In genomic region chr3:93593512-93593911, GRCm38 (mm10) we compare ENCODE assay signal across 1 mouse cellular context.
TF ChIP-seq lines count a peak whose summit lies in the region.

No protein-coding gene starts in this region.

TF ChIP-seq in CH12.LX, 34 proteins besides CTCF, POLR2A, EP300 and RAD21 (continued from another document):
- peak; percentile 96 for TF ChIP-seq SMC3 (IDR thresholded peaks at IDR 0.05; ENCODE audit: low read depth, low read length)
- TF ChIP-seq UBTF (IDR thresholded peaks at IDR 0.05; ENCODE audit: low read depth, low read length), result no peak
- peak; percentile 34; the same call in 1 of the 2 replicates for TF ChIP-seq CHD2 (IDR thresholded peaks at IDR 0.05; ENCODE audit: low read length)
- TF ChIP-seq IRF4 (IDR thresholded peaks at IDR 0.05; ENCODE audit: low read depth, low read length), result peak; percentile 66; the same call in 1 of the 2 replicates
- TF ChIP-seq ZC3H11A (IDR thresholded peaks at IDR 0.05; ENCODE audit: low read depth, low read length), result peak; percentile 85
- peak; percentile 46; the same call in 1 of the 2 replicates for TF ChIP-seq RCOR1 (conservative IDR thresholded peaks at IDR 0.05; ENCODE audit: low read depth, low read length)
- TF ChIP-seq MAFK (IDR thresholded peaks at IDR 0.05; ENCODE audit: insufficient replicate concordance, low read length), result peak; percentile 69; the same call in 1 of the 2 replicates
- peak; percentile 42 for TF ChIP-seq ELF1 (IDR thresholded peaks at IDR 0.05; ENCODE audit: low read depth, low read length)
- no peak for TF ChIP-seq KAT2A (IDR thresholded peaks at IDR 0.05; ENCODE audit: insufficient replicate concordance, low read length)
- no peak for TF ChIP-seq ZKSCAN1 (IDR thresholded peaks at IDR 0.05; ENCODE audit: borderline replicate concordance, low read depth, low read length)
- TF ChIP-seq ZNF384 (IDR thresholded peaks at IDR 0.05; ENCODE audit: low read depth, low read length), result peak; percentile 12; the same call in 1 of the 2 replicates
- peak; percentile 42 for TF ChIP-seq JUN (IDR thresholded peaks at IDR 0.05; ENCODE audit: insufficient read depth, low read depth, low read length)
- peak; percentile 92 for TF ChIP-seq MAZ (IDR thresholded peaks at IDR 0.05; ENCODE audit: low read depth, low read length)
- TF ChIP-seq ZMIZ1 (IDR thresholded peaks at IDR 0.05; ENCODE audit: low read depth, low read length), result no peak
- no peak for TF ChIP-seq USF1 (IDR thresholded peaks at IDR 0.05; ENCODE audit: low read depth, low read length)
